Mouse (Mus musculus) testis, adult 2 months (tissue): Measurements from ENCODE around the gene Fkbp14.

Source experiments
- CTCF ChIP-seq: fragments of 200-500 bp; IDR thresholded peaks from 2 replicates; pipeline ENCODE4 v1.5.1; 2012; ENCODE audit warnings: low read depth, mild to moderate bottlenecking, inconsistent platforms, low read length, moderate library complexity; ENCODE audit not compliant: control insufficient read depth, insufficient read depth, insufficient replicate concordance
- POLR2A ChIP-seq: fragments of 200-500 bp; IDR thresholded peaks from 2 replicates; pipeline ENCODE4 v1.6.1; 2012; ENCODE audit warnings: low read depth, mild to moderate bottlenecking, inconsistent platforms, low read length, moderate library complexity; ENCODE audit not compliant: control insufficient read depth

DNA sequence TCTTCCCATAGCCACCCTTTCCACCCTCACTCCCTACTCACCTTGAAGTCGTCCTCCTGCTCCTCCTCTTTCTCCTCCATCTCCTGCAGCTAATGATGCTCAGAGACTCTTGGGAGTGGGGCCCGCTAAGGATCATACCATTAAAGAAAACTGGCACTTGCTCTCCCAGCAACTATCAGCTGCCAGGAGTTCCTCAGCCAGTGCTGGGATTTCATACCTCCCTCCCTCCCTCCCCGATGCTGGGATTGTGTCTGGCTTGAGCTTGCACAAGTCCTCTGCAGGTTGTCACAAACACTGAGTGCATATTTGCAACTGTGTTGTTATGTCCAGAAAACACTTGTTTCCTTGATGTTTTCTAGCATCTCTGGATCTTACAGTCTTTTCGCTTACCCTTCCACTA lies at the start of gene Fkbp14:
- no peak for TF ChIP-seq POLR2A
- no peak for TF ChIP-seq CTCF
